Mouse (Mus musculus) stomach, embryonic 16.5 days (tissue): ENCODE results near the gene Plin4. TPM values are rescaled to one million over a fixed set of nuclear protein-coding genes. Genes with fewer than 3 reads are reported as not detected.
A peak's percentile ranks its signal among the peaks of the same experiment; 100 is the strongest.
"Not testable (repeated sequence)": the region's sequence is repeated elsewhere in the genome, so short reads cannot be mapped to it uniquely, and the experiment has no call there.

Experiments used
- ATAC-seq: fragments of 200-750 bp; cut with Nextera tagmentation; 2 replicates; pipeline ENCODE4 v1.8.0; 2017; ENCODE audit warnings: moderate number of reproducible peaks, moderate TSS enrichment; ENCODE audit not compliant: insufficient read depth, low FRiP score
- H3K27ac ChIP-seq: fragments of 300-500 bp; sonication (generic); 2 replicates; pipeline ENCODE4 v1.5.1; 2014; ENCODE audit warnings: low read length
- H3K27me3 ChIP-seq: fragments of 300-500 bp; sonication (generic); 2 replicates; pipeline ENCODE4 v1.6.1; 2014; ENCODE audit warnings: low read length, control low read depth, mixed read lengths; ENCODE audit not compliant: control insufficient read depth, insufficient read depth
- H3K36me3 ChIP-seq: fragments of 300-500 bp; sonication (generic); 2 replicates; pipeline ENCODE4 v1.6.1; 2014; ENCODE audit warnings: low read length; ENCODE audit not compliant: control insufficient read depth, insufficient read depth
- H3K4me1 ChIP-seq: fragments of 300-500 bp; sonication (generic); 2 replicates; pipeline ENCODE4 v1.6.1; 2014; ENCODE audit warnings: low read length, control low read depth, mixed read lengths; ENCODE audit not compliant: control insufficient read depth, insufficient read depth
- H3K4me2 ChIP-seq: fragments of 300-500 bp; sonication (generic); 2 replicates; pipeline ENCODE4 v1.6.1; 2014; ENCODE audit warnings: low read depth, low read length, mixed read lengths
- H3K4me3 ChIP-seq: fragments of 300-500 bp; sonication (generic); replicated peaks from 2 replicates; pipeline ENCODE4 v1.5.1; 2014; ENCODE audit warnings: mild to moderate bottlenecking, low read length
- H3K9ac ChIP-seq: fragments of 300-500 bp; sonication (generic); 2 replicates; pipeline ENCODE4 v1.6.1; 2014; ENCODE audit warnings: low read length
- H3K9me3 ChIP-seq: fragments of 300-500 bp; sonication (generic); replicated peaks from 2 replicates; pipeline ENCODE4 v1.6.1; 2016; ENCODE audit warnings: low read length, control low read depth; ENCODE audit not compliant: control insufficient read depth
- WGBS: fragments of 180-500 bp; shearing (Covaris S2); extraction: QIAGEN DNeasy Blood & Tissue Kit; methylation state at CpG from one replicate; pipeline ENCODE4 v1.1.7; 2014; 5-methylcytosine and 5-hydroxymethylcytosine counted together
- polyA plus RNA-seq: library from polyadenylated mRNA; unstranded; fragments of >200 nt; fragmentation: Nextera tagmentation; extraction: Ambion mirVana; gene quantifications from 2 replicates; pipeline ENCODE4 v1.2.1, GENCODE M21; 2015

Gene Plin4
- polyA plus RNA-seq, 1 experiment from 2014 or later: 0.90 TPM

- Histone ChIP-seq H3K9me3 (no peaks in the 10 kb centered on the region), H3K4me3 (no peak overlapping the region), H3K4me1 (no peaks in the 10 kb centered on the region), H3K27me3 (no peaks in the 10 kb centered on the region), H3K4me2 (no peak overlapping the region), H3K27ac (no peak overlapping the region), H3K9ac (no peak overlapping the region), H3K36me3 (peaks cover 44% of the 10 kb centered on the region)
- no peak for ATAC-seq
- WGBS: 92% methylated on average over 8 of the region's 8 CpGs
Observed at GRCm38 (mm10) chr17:56098180-56098579, 11.4 kb downstream of the Plin4 start.

- WGBS: 87% methylated on average over 12 of the region's 12 CpGs
- H3K36me3 ChIP-seq: peaks cover 45% of the 10 kb centered on the region
- H3K9me3 ChIP-seq: no peaks in the 10 kb centered on the region
- H3K27ac ChIP-seq: no peak overlapping the region
- ATAC-seq: no peak
- H3K4me3 ChIP-seq: no peak overlapping the region
- no peaks in the 10 kb centered on the region for H3K4me1 ChIP-seq
- H3K9ac ChIP-seq: no peak overlapping the region
- no peaks in the 10 kb centered on the region for H3K27me3 ChIP-seq
- H3K4me2 ChIP-seq: no peak overlapping the region
Observed at GRCm38 (mm10) chr17:56096883-56097282, 12.7 kb downstream of the Plin4 start.

GRCm38 (mm10) chr17:56092794-56093193 lies 16.8 kb downstream of the Plin4 start:
- no peaks in the 10 kb centered on the region for H3K9me3 ChIP-seq
- H3K36me3 ChIP-seq: peaks cover 25% of the 10 kb centered on the region; the same call in 1 of the 2 replicates
- peak; percentile 74 for ATAC-seq
- H3K9ac ChIP-seq: no peak overlapping the region
- H3K27ac ChIP-seq: peak overlapping the region; percentile 66
- no peak overlapping the region for H3K4me3 ChIP-seq
- WGBS: 77% methylated on average over 1 of the region's 1 CpGs
- H3K27me3 ChIP-seq: no peaks in the 10 kb centered on the region
- no peaks in the 10 kb centered on the region for H3K4me1 ChIP-seq
- no peak overlapping the region for H3K4me2 ChIP-seq

GRCm38 (mm10) chr17:56092312-56092711 lies 17.3 kb downstream of the Plin4 start:
- no peak overlapping the region for H3K4me3 ChIP-seq
- peaks cover 21% of the 10 kb centered on the region; the same call in 1 of the 2 replicates for H3K36me3 ChIP-seq
- H3K4me2 ChIP-seq: no peak overlapping the region
- peak overlapping the region; percentile 51 for H3K27ac ChIP-seq
- H3K9me3 ChIP-seq: no peaks in the 10 kb centered on the region
- no peak for ATAC-seq
- H3K9ac ChIP-seq: no peak overlapping the region
- WGBS: 88% methylated on average over 1 of the region's 1 CpGs
- no peaks in the 10 kb centered on the region for H3K27me3 ChIP-seq
- H3K4me1 ChIP-seq: no peaks in the 10 kb centered on the region

- Histone ChIP-seq H3K4me1 (peaks cover 13% of the 10 kb centered on the region), H3K4me2 (peak overlapping the region; percentile 69), H3K4me3 (peak overlapping the region; percentile 87), H3K27me3 (no peaks in the 10 kb centered on the region), H3K9me3 (no peaks in the 10 kb centered on the region), H3K27ac (no peak overlapping the region), H3K9ac (peak overlapping the region; percentile 90), H3K36me3 (peaks cover 13% of the 10 kb centered on the region; the same call in 1 of the 2 replicates)
- no peak for ATAC-seq
- 8% methylated on average over 8 of the region's 8 CpGs for WGBS
Observed at GRCm38 (mm10) chr17:56080781-56081585, 28.6 kb downstream of the Plin4 start.

- H3K4me3 ChIP-seq: peak overlapping the region; percentile 87
- peak overlapping the region; percentile 69 for H3K4me2 ChIP-seq
- H3K9me3 ChIP-seq: no peaks in the 10 kb centered on the region
- peaks cover 13% of the 10 kb centered on the region; the same call in 1 of the 2 replicates for H3K36me3 ChIP-seq
- peak overlapping the region; percentile 90 for H3K9ac ChIP-seq
- H3K4me1 ChIP-seq: peaks cover 19% of the 10 kb centered on the region
- ATAC-seq: no peak
- H3K27me3 ChIP-seq: no peaks in the 10 kb centered on the region
- 1% methylated on average over 11 of the region's 11 CpGs for WGBS
- peak overlapping the region; percentile 71; the same call in 1 of the 2 replicates for H3K27ac ChIP-seq
Observed at GRCm38 (mm10) chr17:56079921-56080320, 29.7 kb downstream of the Plin4 start.

- H3K9ac ChIP-seq: peak within 1 kb of the TSS; percentile 90
- peak; percentile 95 for ATAC-seq
- H3K9me3 ChIP-seq: no peaks in the 10 kb centered on the region
- H3K4me3 ChIP-seq: peak within 1 kb of the TSS; percentile 87
- under 1% methylated on average over 61 of the region's 61 CpGs for WGBS
- H3K36me3 ChIP-seq: peaks cover 9% of the 10 kb centered on the region; the same call in 1 of the 2 replicates
- peaks cover 20% of the 10 kb centered on the region for H3K4me1 ChIP-seq
- H3K27ac ChIP-seq: peak within 1 kb of the TSS; percentile 71; the same call in 1 of the 2 replicates
- peak within 1 kb of the TSS; percentile 69 for H3K4me2 ChIP-seq
- H3K27me3 ChIP-seq: no peaks in the 10 kb centered on the region
Observed at GRCm38 (mm10) chr17:56078880-56079795, 30.5 kb downstream of the Plin4 start, which contains the start of gene Hdgfl2. TSS of gene Hdgfl2 (plus strand) at chr17:56079634.

- ATAC-seq, H3K9me3 ChIP-seq, H3K27me3 ChIP-seq, H3K36me3 ChIP-seq, H3K9ac ChIP-seq: not testable (repeated sequence)
- Histone ChIP-seq H3K4me3 (peak overlapping the region; percentile 87), H3K4me1 (peaks cover 27% of the 10 kb centered on the region), H3K27ac (peak overlapping the region; percentile 25; the same call in 1 of the 2 replicates), H3K4me2 (peak overlapping the region; percentile 45)
- WGBS: 61% methylated on average over 9 of the region's 9 CpGs
Observed at GRCm38 (mm10) chr17:56078361-56078760, 31.2 kb downstream of the Plin4 start.
